Mouse (Mus musculus) mesoderm, embryonic 11.5 days (tissue): ENCODE data around the gene F10.
"Not testable (repeated sequence)": the region's sequence is repeated elsewhere in the genome, so short reads cannot be mapped to it uniquely, and the experiment has no call there.

ENCODE experiments used
- DNase-seq: peaks from one replicate; pipeline ENCODE4 v3.0.0-alpha.2; 2012; ENCODE audit warnings: low read depth, low spot score

F10 gene

GRCm38 (mm10) chr8:13060441-13061150, 23.5 kb downstream of the F10 start, which contains the start of gene Proz:
Gene Proz, plus strand, starts transcription at chr8:13060914.
- no peak for DNase-seq

- no peak for DNase-seq
Observed at GRCm38 (mm10) chr8:13063112-13063511, 26.0 kb downstream of the F10 start.

GRCm38 (mm10) chr8:13073255-13073654, 36.1 kb downstream of the F10 start:
- DNase-seq: no peak

- no peak for DNase-seq
Observed at GRCm38 (mm10) chr8:13075044-13075443, 37.9 kb downstream of the F10 start.

GRCm38 (mm10) chr8:13075579-13075978, 38.5 kb downstream of the F10 start:
- DNase-seq: not testable (repeated sequence)

- DNase-seq: no peak
Observed at GRCm38 (mm10) chr8:13077542-13077941, 40.4 kb downstream of the F10 start.

GRCm38 (mm10) chr8:13104691-13105086, 67.6 kb downstream of the F10 start:
- peak; percentile 83 for DNase-seq

- peak; percentile 99 for DNase-seq
Observed at GRCm38 (mm10) chr8:13105087-13105881, 68.2 kb downstream of the F10 start, which contains the start of the genes Pcid2 and Cul4a. Gene Pcid2, minus strand, starts transcription at chr8:13105459. Gene Cul4a, plus strand, starts transcription at chr8:13105621.

GRCm38 (mm10) chr8:13105908-13106551, 68.9 kb downstream of the F10 start:
- no peak for DNase-seq
